In genomic region chr13:91212958-91213357, GRCm38 (mm10) we compare ENCODE assay signal across 25 mouse cellular contexts. TPM values are rescaled to one million over a fixed set of nuclear protein-coding genes. Genes with fewer than 3 reads are reported as not detected.
DNase-seq lines count a peak whose midpoint lies in the region; ATAC-seq and TF ChIP-seq lines count a peak whose summit lies in the region.
"Had no signal": no experiment of that assay in that cellular context is flagged by ENCODE, and none has a peak within 500 bp of the region (broad histone marks: within the 10 kb centered on the region; RNA-seq: fewer than 3 reads in every experiment).

No protein-coding gene starts in this region.

- TF ChIP-seq CTCF in kidney, adult 2 months (conservative IDR thresholded peaks at IDR 0.05; ENCODE audit: insufficient read depth, insufficient read length, low read depth, low read length), result no peak

- DNase-seq in kidney, adult 9 months, result no peak
- DNase-seq in kidney, adult 2 months, result no peak
- DNase-seq in kidney, postnatal 14 days, result peak; percentile 7
- no peak for DNase-seq in kidney, adult 8-10 months
- DNase-seq in midbrain, embryonic 11.5 days (ENCODE audit: low spot score, missing footprints), result no peak
- DNase-seq in midbrain, embryonic 14.5 days, result no peak
- DNase-seq: adrenal gland, adult 2 months; adrenal gland, postnatal 10 days; adrenal gland, postnatal 25 days; cerebellum, adult 11 months; cerebellum, adult 18-20 months; cerebellum, adult 8-10 months; cerebellum, adult 9-11 months; cerebellum, postnatal 14 days; cerebellum, postnatal 36 days; embryo, embryonic 11 days had no signal

- H3K27ac ChIP-seq in kidney, embryonic 14.5 days (ENCODE audit: low read depth, low read length), result no peak overlapping the region
- peak overlapping the region; percentile 48; the same call in 1 of the 2 replicates for H3K27ac ChIP-seq in kidney, embryonic 16.5 days (ENCODE audit: low read length)
- H3K27ac ChIP-seq in kidney, adult 2 months (ENCODE audit: insufficient read depth, low read depth, low read length), result no peak overlapping the region
- no peak overlapping the region for H3K27ac ChIP-seq in midbrain, embryonic 11.5 days (ENCODE audit: low read depth, low read length)
- H3K27ac ChIP-seq in midbrain, embryonic 14.5 days (replicated peaks; ENCODE audit: low read depth, low read length), result no peak overlapping the region
- H3K27ac ChIP-seq: embryonic facial prominence, embryonic 13.5 days; embryonic facial prominence, embryonic 15.5 days; forebrain, embryonic 10.5 days; forebrain, embryonic 12.5 days had no signal

- no peak overlapping the region for H3K9ac ChIP-seq in kidney, embryonic 14.5 days (ENCODE audit: low read depth, low read length)
- no peak overlapping the region for H3K9ac ChIP-seq in kidney, embryonic 16.5 days (replicated peaks; ENCODE audit: low read length)
- no peak overlapping the region for H3K9ac ChIP-seq in midbrain, embryonic 11.5 days (ENCODE audit: low read length)
- no peak overlapping the region for H3K9ac ChIP-seq in midbrain, embryonic 14.5 days (replicated peaks; ENCODE audit: low read length)
- H3K9ac ChIP-seq: embryonic facial prominence, embryonic 13.5 days; embryonic facial prominence, embryonic 15.5 days; forebrain, embryonic 12.5 days had no signal

- no peaks in the 10 kb centered on the region for H3K9me3 ChIP-seq in kidney, embryonic 14.5 days (ENCODE audit: control insufficient read depth, low read length)
- no peaks in the 10 kb centered on the region for H3K9me3 ChIP-seq in kidney, embryonic 16.5 days (ENCODE audit: low read length)
- no peaks in the 10 kb centered on the region for H3K9me3 ChIP-seq in midbrain, embryonic 11.5 days (ENCODE audit: control insufficient read depth, low read length)
- H3K9me3 ChIP-seq in midbrain, embryonic 14.5 days (ENCODE audit: control insufficient read depth, low read length), result no peaks in the 10 kb centered on the region
- H3K9me3 ChIP-seq: embryonic facial prominence, embryonic 13.5 days; embryonic facial prominence, embryonic 15.5 days; forebrain, embryonic 10.5 days; forebrain, embryonic 12.5 days had no signal

- 45% methylated on average over 8 of the region's 8 CpGs for WGBS in kidney, embryonic 14.5 days
- WGBS in kidney, embryonic 16.5 days, result 52% methylated on average over 8 of the region's 8 CpGs
- 48% methylated on average over 8 of the region's 8 CpGs for WGBS in kidney, adult 2 months
- 72% methylated on average over 8 of the region's 8 CpGs for WGBS in midbrain, embryonic 11.5 days
- 56% methylated on average over 8 of the region's 8 CpGs for WGBS in midbrain, embryonic 14.5 days

- no peaks in the 10 kb centered on the region for H3K27me3 ChIP-seq in kidney, embryonic 14.5 days (ENCODE audit: control insufficient read depth, insufficient read depth, low read length)
- H3K27me3 ChIP-seq in kidney, embryonic 16.5 days (ENCODE audit: insufficient read depth, low read length), result no peaks in the 10 kb centered on the region
- H3K27me3 ChIP-seq in kidney, adult 2 months (replicated peaks; ENCODE audit: control insufficient read depth, insufficient read depth, low read length), result no peaks in the 10 kb centered on the region
- no peaks in the 10 kb centered on the region for H3K27me3 ChIP-seq in midbrain, embryonic 11.5 days (ENCODE audit: control insufficient read depth, insufficient read depth, low read length)
- H3K27me3 ChIP-seq in midbrain, embryonic 14.5 days (ENCODE audit: control insufficient read depth, insufficient read depth, low read length), result no peaks in the 10 kb centered on the region
- H3K27me3 ChIP-seq: embryonic facial prominence, embryonic 13.5 days; embryonic facial prominence, embryonic 15.5 days; forebrain, embryonic 12.5 days had no signal

- no peak for TF ChIP-seq POLR2A in kidney, adult 2 months (IDR thresholded peaks at IDR 0.05; ENCODE audit: low read depth, low read length)

- no peaks in the 10 kb centered on the region for H3K36me3 ChIP-seq in kidney, embryonic 14.5 days (ENCODE audit: control insufficient read depth, insufficient read depth, low read length)
- H3K36me3 ChIP-seq in kidney, embryonic 16.5 days (ENCODE audit: insufficient read depth, low read length), result no peaks in the 10 kb centered on the region
- no peaks in the 10 kb centered on the region; the same call in 1 of the 2 replicates for H3K36me3 ChIP-seq in kidney, adult 2 months (ENCODE audit: control insufficient read depth, insufficient read depth, low read length)
- H3K36me3 ChIP-seq in midbrain, embryonic 11.5 days (ENCODE audit: control insufficient read depth, insufficient read depth, low read length), result no peaks in the 10 kb centered on the region
- H3K36me3 ChIP-seq in midbrain, embryonic 14.5 days (ENCODE audit: control insufficient read depth, insufficient read depth, low read length), result no peaks in the 10 kb centered on the region
- H3K36me3 ChIP-seq: embryonic facial prominence, embryonic 15.5 days; forebrain, embryonic 10.5 days; forebrain, embryonic 12.5 days had no signal

- H3K4me2 ChIP-seq in kidney, embryonic 14.5 days (replicated peaks; ENCODE audit: low read depth, low read length), result no peak overlapping the region
- H3K4me2 ChIP-seq in kidney, embryonic 16.5 days (replicated peaks; ENCODE audit: low read depth, low read length), result no peak overlapping the region
- no peak overlapping the region for H3K4me2 ChIP-seq in midbrain, embryonic 11.5 days
- H3K4me2 ChIP-seq in midbrain, embryonic 14.5 days (ENCODE audit: low read length), result no peak overlapping the region
- H3K4me2 ChIP-seq: embryonic facial prominence, embryonic 13.5 days; embryonic facial prominence, embryonic 15.5 days; forebrain, embryonic 12.5 days had no signal

- H3K4me3 ChIP-seq in kidney, embryonic 14.5 days (ENCODE audit: low read length), result no peak overlapping the region
- H3K4me3 ChIP-seq in kidney, embryonic 16.5 days (ENCODE audit: low read length), result no peak overlapping the region
- no peak overlapping the region for H3K4me3 ChIP-seq in kidney, adult 2 months (ENCODE audit: insufficient read depth, low read depth, low read length)
- no peak overlapping the region for H3K4me3 ChIP-seq in midbrain, embryonic 11.5 days (ENCODE audit: low read depth, low read length)
- no peak overlapping the region for H3K4me3 ChIP-seq in midbrain, embryonic 14.5 days (replicated peaks; ENCODE audit: low read depth, low read length)
- H3K4me3 ChIP-seq: embryonic facial prominence, embryonic 13.5 days; embryonic facial prominence, embryonic 15.5 days; erythroblast, embryonic 14.5 days; forebrain, embryonic 10.5 days; forebrain, embryonic 12.5 days had no signal

- 0 out of 2 replicates have a peak, but pooled peaks cover 3% of the 10 kb centered on the region for H3K4me1 ChIP-seq in kidney, embryonic 14.5 days (ENCODE audit: control insufficient read depth, insufficient read depth, low read length)
- no peaks in the 10 kb centered on the region for H3K4me1 ChIP-seq in kidney, embryonic 16.5 days (ENCODE audit: insufficient read depth, low read length)
- no peaks in the 10 kb centered on the region; the same call in 1 of the 2 replicates for H3K4me1 ChIP-seq in kidney, adult 2 months (ENCODE audit: control insufficient read depth, insufficient read depth, low read length)
- no peaks in the 10 kb centered on the region for H3K4me1 ChIP-seq in midbrain, embryonic 11.5 days (ENCODE audit: control insufficient read depth, insufficient read depth, low read length)
- no peaks in the 10 kb centered on the region for H3K4me1 ChIP-seq in midbrain, embryonic 14.5 days (ENCODE audit: control insufficient read depth, insufficient read depth, low read length)
- H3K4me1 ChIP-seq: embryonic facial prominence, embryonic 13.5 days; embryonic facial prominence, embryonic 15.5 days; forebrain, embryonic 10.5 days; forebrain, embryonic 12.5 days had no signal

- ATAC-seq in kidney, embryonic 14.5 days (ENCODE audit: low FRiP score, low TSS enrichment), result peak; percentile 92
- peak; percentile 91 for ATAC-seq in kidney, embryonic 16.5 days (ENCODE audit: low FRiP score, low TSS enrichment)
- 0 out of 2 replicates have a peak, but pooled peaks have one; percentile 11 for ATAC-seq in midbrain, embryonic 11.5 days (ENCODE audit: low FRiP score)
- ATAC-seq in midbrain, embryonic 14.5 days (ENCODE audit: low FRiP score, low TSS enrichment), result no peak
- ATAC-seq: forebrain, embryonic 14.5 days; forebrain, embryonic 16.5 days had no signal

RNA-seq across cellular contexts. Expression of gene Atg10, which starts 10.8 kb away (rescaled TPM):
- polyA plus RNA-seq in kidney, embryonic 14.5 days (2014; fragmentation: Nextera tagmentation; extraction: Ambion mirVana), result 15.3 and 16.9 TPM in 2 replicates
- polyA plus RNA-seq in kidney, embryonic 16.5 days (2015; fragmentation: Nextera tagmentation; extraction: Ambion mirVana), result 13.1 and 13.3 TPM in 2 replicates
- polyA plus RNA-seq in kidney, adult 2 months (2012; rRNA removed), result 4.4 and 7.8 TPM in 2 replicates
- polyA plus RNA-seq in midbrain, embryonic 11.5 days (2014; fragmentation: Nextera tagmentation; extraction: Ambion mirVana), result 13.7 and 14.7 TPM in 2 replicates
- 14.2 and 14.5 TPM in 2 replicates for polyA plus RNA-seq in midbrain, embryonic 14.5 days (2014; fragmentation: Nextera tagmentation; extraction: Ambion mirVana)
- polyA plus RNA-seq: erythroblast, embryonic 14.5 days had no signal
